Mouse (Mus musculus) embryonic facial prominence, embryonic 15.5 days (tissue): ENCODE data around the gene Tnfaip2. TPM values are rescaled to one million over a fixed set of nuclear protein-coding genes. Genes with fewer than 3 reads are reported as not detected.

Source experiments
- ATAC-seq: fragments of 200-750 bp; cut with Nextera tagmentation; 2 replicates; pipeline ENCODE4 v1.8.0; 2017; ENCODE audit warnings: low read depth, moderate TSS enrichment; ENCODE audit not compliant: insufficient number of reproducible peaks, low FRiP score, low TSS enrichment
- H3K27ac ChIP-seq: fragments of 300-500 bp; sonication (generic); replicated peaks from 2 replicates; pipeline ENCODE4 v1.5.1; 2015; ENCODE audit warnings: mild to moderate bottlenecking, inconsistent platforms
- H3K27me3 ChIP-seq: fragments of 300-500 bp; sonication (generic); 2 replicates; pipeline ENCODE4 v1.6.1; 2015; ENCODE audit warnings: inconsistent platforms
- H3K36me3 ChIP-seq: fragments of 300-500 bp; sonication (generic); 2 replicates; pipeline ENCODE4 v1.6.1; 2015; ENCODE audit warnings: mild to moderate bottlenecking, inconsistent platforms
- H3K4me1 ChIP-seq: fragments of 300-500 bp; sonication (generic); 2 replicates; pipeline ENCODE4 v1.6.1; 2015; ENCODE audit warnings: inconsistent platforms
- H3K4me2 ChIP-seq: fragments of 300-500 bp; sonication (generic); replicated peaks from 2 replicates; pipeline ENCODE4 v1.6.1; 2015; ENCODE audit warnings: mild to moderate bottlenecking, inconsistent platforms
- H3K4me3 ChIP-seq: fragments of 300-500 bp; sonication (generic); replicated peaks from 2 replicates; pipeline ENCODE4 v1.5.1; 2015; ENCODE audit warnings: mild to moderate bottlenecking, inconsistent platforms
- H3K9ac ChIP-seq: fragments of 300-500 bp; sonication (generic); 2 replicates; pipeline ENCODE4 v1.6.1; 2015; ENCODE audit warnings: inconsistent platforms
- H3K9me3 ChIP-seq: fragments of 300-500 bp; sonication (generic); replicated peaks from 2 replicates; pipeline ENCODE4 v1.6.1; 2016; ENCODE audit warnings: inconsistent platforms
- WGBS: fragments of 180-500 bp; shearing (Covaris S2); methylation state at CpG from one replicate; pipeline ENCODE4 v1.1.7; 2015; 5-methylcytosine and 5-hydroxymethylcytosine counted together
- polyA plus RNA-seq: library from polyadenylated mRNA; unstranded; fragments of >200 nt; fragmentation: Nextera tagmentation; extraction: Ambion mirVana; gene quantifications from 2 replicates; pipeline ENCODE4 v1.2.1, GENCODE M21; 2015

Tnfaip2 gene
- polyA plus RNA-seq, 1 experiment from 2014 or later = 17.6 TPM

DNA sequence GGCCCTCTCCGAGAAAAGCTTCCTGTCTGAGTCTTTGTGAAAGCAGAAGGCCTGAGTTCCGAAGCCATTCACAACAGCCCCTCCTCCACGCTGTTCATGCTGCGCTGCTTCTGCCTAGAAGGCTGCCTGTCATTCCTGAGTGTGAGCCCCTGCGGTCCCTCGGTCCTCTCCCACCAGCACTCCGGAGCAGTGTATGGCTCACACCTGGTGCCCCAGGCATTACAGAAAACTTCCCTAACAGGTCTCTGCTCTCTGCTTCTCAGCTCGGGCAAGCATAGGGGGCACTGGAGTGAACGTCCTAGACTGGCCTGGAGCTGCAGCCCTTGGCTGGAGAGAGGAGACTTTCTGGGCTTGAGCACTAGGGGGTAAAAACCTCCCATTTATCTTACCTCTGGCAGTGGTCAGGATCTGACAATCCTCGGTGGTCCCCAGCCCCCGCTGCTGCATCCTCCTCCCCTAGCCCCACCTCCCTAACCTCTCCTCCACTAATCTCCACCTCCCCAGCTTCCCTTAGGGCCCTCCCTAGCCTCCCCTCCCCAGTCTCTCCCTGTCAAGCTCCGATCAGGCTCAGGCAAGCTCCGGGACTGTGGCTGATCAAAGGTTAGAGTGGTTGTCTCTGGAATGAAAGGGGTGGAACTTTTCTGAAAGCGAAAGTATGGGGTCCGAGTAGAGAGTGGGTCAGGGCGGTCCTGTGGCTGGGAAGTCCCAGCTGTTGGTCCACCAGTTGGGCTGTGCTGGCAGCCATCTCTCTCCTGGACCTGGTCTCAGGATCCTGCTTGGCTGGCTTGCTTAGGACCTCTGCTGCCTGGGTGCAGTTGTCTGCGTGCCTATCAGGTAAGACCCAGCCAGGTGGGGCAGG lies 25.1 kb upstream of the Tnfaip2 start, which contains the start of gene Exoc3l4:
Gene Exoc3l4, plus strand, starts transcription at position 97 of the 859 bp plus-strand sequence.
- H3K36me3 ChIP-seq = no peaks in the 10 kb centered on the region
- no peaks in the 10 kb centered on the region for H3K9me3 ChIP-seq
- ATAC-seq = 0 out of 2 replicates have a peak, but pooled peaks have one; percentile 34
- peaks cover 60% of the 10 kb centered on the region for H3K4me1 ChIP-seq
- 4% methylated on average over 17 of the region's 17 CpGs for WGBS
- H3K27me3 ChIP-seq = peaks cover 11% of the 10 kb centered on the region
- peak within 1 kb of the TSS; percentile 36 for H3K4me3 ChIP-seq
- peak within 1 kb of the TSS; percentile 71 for H3K27ac ChIP-seq
- peak within 1 kb of the TSS; percentile 62 for H3K4me2 ChIP-seq
- H3K9ac ChIP-seq = no peak within 1 kb of the TSS; the same call in 1 of the 2 replicates

GRCm38 (mm10) chr12:111419918-111420317 lies 22.4 kb upstream of the Tnfaip2 start:
- no peak for ATAC-seq
- peaks cover 55% of the 10 kb centered on the region for H3K4me1 ChIP-seq
- H3K4me2 ChIP-seq = no peak overlapping the region
- WGBS = 72% methylated on average over 5 of the region's 5 CpGs
- H3K27ac ChIP-seq = no peak overlapping the region
- H3K9me3 ChIP-seq = no peaks in the 10 kb centered on the region
- no peaks in the 10 kb centered on the region for H3K36me3 ChIP-seq
- H3K9ac ChIP-seq = no peak overlapping the region
- H3K4me3 ChIP-seq = no peak overlapping the region
- peaks cover 39% of the 10 kb centered on the region for H3K27me3 ChIP-seq

GRCm38 (mm10) chr12:111420946-111421709 lies 21.1 kb upstream of the Tnfaip2 start:
- 31% methylated on average over 7 of the region's 7 CpGs for WGBS
- Histone ChIP-seq H3K4me1 (peaks cover 63% of the 10 kb centered on the region), H3K4me3 (no peak overlapping the region), H3K36me3 (no peaks in the 10 kb centered on the region), H3K9me3 (no peaks in the 10 kb centered on the region), H3K4me2 (no peak overlapping the region), H3K27ac (peak overlapping the region; percentile 51; the same call in 1 of the 2 replicates), H3K27me3 (peaks cover 51% of the 10 kb centered on the region), H3K9ac (no peak overlapping the region)
- peak; percentile 52 for ATAC-seq

DNA sequence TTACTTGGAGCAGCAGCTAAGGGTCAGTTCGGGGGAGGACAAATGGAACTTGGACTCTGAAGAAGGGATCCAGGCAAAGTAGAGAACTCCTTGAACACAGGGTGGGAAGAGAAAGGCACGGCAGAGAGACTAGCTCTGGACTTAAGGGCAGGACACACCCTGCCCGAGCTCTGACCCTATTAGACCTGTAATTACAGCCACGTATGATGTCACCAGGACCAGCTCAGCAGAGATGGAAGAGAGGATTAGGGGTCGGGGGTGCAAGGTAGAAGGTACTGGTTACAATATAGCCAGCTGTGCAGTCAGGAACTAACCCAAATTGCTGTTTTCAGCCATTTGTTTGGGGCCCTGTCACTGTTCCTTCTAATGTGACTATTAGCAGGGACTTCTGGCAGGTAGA lies 19.4 kb upstream of the Tnfaip2 start:
- no peak overlapping the region for H3K27ac ChIP-seq
- no peaks in the 10 kb centered on the region for H3K36me3 ChIP-seq
- no peak for ATAC-seq
- no peaks in the 10 kb centered on the region for H3K9me3 ChIP-seq
- H3K4me2 ChIP-seq = no peak overlapping the region
- H3K4me3 ChIP-seq = no peak overlapping the region
- 54% methylated on average over 5 of the region's 5 CpGs for WGBS
- peaks cover 61% of the 10 kb centered on the region for H3K27me3 ChIP-seq
- no peak overlapping the region for H3K9ac ChIP-seq
- peaks cover 60% of the 10 kb centered on the region for H3K4me1 ChIP-seq

DNA sequence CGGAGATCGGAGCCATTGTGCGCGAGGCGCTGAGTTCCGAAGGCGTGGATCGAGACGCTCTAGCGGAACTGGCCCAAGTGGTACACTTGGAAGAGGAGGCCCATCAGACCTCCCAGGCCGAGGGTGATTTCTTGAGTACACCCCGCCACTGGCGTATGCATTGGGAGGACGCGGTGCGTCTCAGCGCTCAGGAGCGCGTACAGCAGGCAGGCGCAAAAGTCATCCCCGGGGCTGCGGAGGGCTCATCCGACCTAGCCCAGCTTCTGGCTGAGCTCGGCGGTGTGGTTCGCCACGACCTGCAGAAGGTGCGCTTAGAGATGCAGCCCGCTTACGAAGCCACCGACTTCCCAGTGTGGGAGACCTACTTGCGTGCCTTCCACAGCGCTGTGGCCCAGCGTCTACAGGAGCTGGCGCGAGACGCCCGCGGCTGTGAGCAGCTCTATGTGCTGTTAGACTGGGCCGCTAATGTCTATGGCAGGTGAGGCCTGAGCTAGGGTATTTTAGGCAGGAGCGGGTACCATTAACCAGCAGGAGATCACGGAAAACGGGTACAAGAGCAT lies 18.6 kb upstream of the Tnfaip2 start:
- Histone ChIP-seq H3K9me3 (no peaks in the 10 kb centered on the region), H3K4me2 (peak overlapping the region; percentile 41), H3K27ac (no peak overlapping the region), H3K36me3 (no peaks in the 10 kb centered on the region), H3K4me3 (peak overlapping the region; percentile 21), H3K9ac (no peak overlapping the region), H3K4me1 (peaks cover 60% of the 10 kb centered on the region), H3K27me3 (peaks cover 69% of the 10 kb centered on the region)
- ATAC-seq = no peak
- WGBS = 15% methylated on average over 43 of the region's 43 CpGs

DNA sequence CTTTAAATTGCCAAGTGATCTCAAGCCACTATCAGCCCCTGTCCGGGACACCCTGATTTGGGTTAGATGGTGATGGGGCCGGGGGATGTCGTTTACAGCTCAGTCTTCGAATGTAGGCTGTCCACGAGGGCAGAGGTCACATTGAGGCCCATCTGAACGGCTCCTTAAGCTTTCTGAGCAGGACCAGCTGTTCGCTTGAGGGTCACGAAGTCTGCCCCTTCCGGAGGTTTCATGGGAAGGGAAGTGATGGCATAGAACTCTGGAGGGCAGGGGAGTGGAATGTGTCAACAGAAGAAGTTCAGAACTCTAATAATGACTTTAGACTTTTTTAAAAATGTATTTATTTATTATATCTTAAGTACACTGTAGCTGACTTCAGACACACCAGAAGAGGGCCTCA lies 17.7 kb upstream of the Tnfaip2 start:
- H3K4me1 ChIP-seq = peaks cover 64% of the 10 kb centered on the region
- H3K4me3 ChIP-seq = no peak overlapping the region
- peaks cover 72% of the 10 kb centered on the region for H3K27me3 ChIP-seq
- no peak for ATAC-seq
- H3K9me3 ChIP-seq = no peaks in the 10 kb centered on the region
- no peaks in the 10 kb centered on the region for H3K36me3 ChIP-seq
- H3K9ac ChIP-seq = no peak overlapping the region
- no peak overlapping the region for H3K4me2 ChIP-seq
- H3K27ac ChIP-seq = no peak overlapping the region
- WGBS = 36% methylated on average over 9 of the region's 9 CpGs

DNA sequence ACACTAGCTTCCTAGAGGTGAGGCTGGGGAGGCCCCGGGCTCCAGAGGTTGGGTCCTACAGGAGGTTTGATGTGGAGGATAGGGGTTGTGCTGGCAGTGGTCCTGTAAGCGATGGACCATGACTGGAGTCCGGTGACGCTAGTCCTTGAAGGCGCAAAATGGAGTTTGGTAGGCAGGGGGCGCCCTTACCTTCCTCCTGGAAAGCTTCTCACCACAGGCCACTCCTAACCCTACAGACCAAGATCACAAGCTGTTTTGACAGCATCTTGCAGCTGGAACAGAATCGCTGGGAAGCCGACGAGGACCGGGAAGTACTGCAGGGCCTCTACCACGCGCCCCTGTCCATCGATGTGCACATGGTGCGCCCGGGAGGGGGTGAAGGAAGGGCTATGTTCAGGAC lies 17.0 kb upstream of the Tnfaip2 start:
- Histone ChIP-seq H3K9me3 (no peaks in the 10 kb centered on the region), H3K4me2 (0 out of 2 replicates have a peak overlapping the region, but pooled peaks have one; percentile 9), H3K36me3 (no peaks in the 10 kb centered on the region), H3K27me3 (peaks cover 75% of the 10 kb centered on the region), H3K27ac (no peak overlapping the region), H3K4me1 (peaks cover 71% of the 10 kb centered on the region), H3K4me3 (no peak overlapping the region), H3K9ac (no peak overlapping the region)
- WGBS = 5% methylated on average over 15 of the region's 15 CpGs
- no peak for ATAC-seq

DNA sequence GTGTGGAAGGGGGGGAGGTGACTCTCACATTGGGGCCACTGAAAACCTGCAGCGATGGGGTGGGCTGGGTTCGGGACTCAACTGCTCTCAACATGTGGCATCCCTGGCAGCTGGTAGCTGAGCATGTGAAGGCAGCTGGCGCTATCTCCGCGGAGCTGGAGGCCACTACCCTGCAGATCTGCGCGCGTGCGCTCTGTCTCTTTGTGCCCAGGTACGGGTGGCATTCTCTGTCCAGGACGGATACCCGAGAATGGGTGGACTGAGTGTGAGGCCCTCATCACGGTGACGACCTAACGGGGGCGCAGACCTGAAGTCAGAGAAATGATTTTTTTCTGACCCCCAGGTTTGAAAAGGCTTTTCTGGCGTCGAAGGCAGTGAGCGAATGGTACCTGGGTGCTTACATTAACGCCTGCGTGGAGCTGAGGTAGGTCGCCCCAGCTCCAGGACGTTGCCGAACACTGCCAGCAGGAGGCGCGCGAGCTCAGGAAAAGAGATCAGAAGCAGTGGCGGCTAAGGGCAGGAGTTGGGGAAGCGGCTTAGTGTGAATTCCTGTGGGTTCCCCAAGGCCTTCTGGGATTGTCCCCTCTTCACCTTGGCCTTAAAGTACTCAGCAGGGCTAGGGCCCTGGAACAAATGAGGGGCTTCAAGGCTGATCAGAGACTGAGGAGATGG lies 16.3 kb upstream of the Tnfaip2 start:
- H3K4me2 ChIP-seq = no peak overlapping the region
- no peak overlapping the region for H3K9ac ChIP-seq
- H3K27ac ChIP-seq = no peak overlapping the region
- H3K36me3 ChIP-seq = no peaks in the 10 kb centered on the region
- ATAC-seq = no peak
- H3K4me3 ChIP-seq = no peak overlapping the region
- 17% methylated on average over 29 of the region's 29 CpGs for WGBS
- H3K4me1 ChIP-seq = peaks cover 75% of the 10 kb centered on the region
- H3K9me3 ChIP-seq = no peaks in the 10 kb centered on the region
- peaks cover 81% of the 10 kb centered on the region for H3K27me3 ChIP-seq

DNA sequence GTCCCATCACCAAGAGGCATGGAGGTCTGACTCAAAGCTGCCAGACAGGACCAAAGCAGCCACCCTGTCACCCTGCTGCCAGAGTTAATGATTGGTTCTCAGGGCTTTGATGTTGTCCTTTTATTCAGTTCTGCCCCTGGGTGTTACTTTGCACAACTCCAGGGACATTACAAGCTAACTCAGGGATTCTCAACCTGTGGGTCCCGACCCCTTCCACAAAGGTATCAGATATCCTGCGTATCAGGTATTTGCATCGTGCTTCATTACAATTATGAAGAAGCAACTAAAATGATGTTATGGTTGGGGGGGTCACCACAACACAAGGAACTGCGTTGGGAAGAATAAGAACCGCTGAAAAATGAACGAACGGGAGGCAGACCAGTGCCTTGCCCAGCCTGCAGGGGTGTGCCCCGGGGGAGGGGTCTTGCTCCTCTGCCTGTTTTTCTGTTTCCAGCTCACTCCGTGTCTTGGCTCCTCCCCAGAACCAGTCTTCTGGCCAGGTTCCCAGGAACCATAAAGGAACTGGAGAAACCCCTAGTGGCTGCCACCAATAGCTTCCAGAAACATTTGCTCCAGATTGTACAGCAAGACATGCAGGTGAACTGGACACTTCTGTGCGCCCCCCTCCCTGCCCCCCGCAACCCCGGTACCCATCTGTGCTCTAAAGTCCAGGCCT lies 14.7 kb upstream of the Tnfaip2 start:
- H3K27ac ChIP-seq = no peak overlapping the region
- H3K4me1 ChIP-seq = peaks cover 72% of the 10 kb centered on the region
- H3K4me3 ChIP-seq = no peak overlapping the region
- peaks cover 77% of the 10 kb centered on the region for H3K27me3 ChIP-seq
- no peaks in the 10 kb centered on the region for H3K9me3 ChIP-seq
- H3K4me2 ChIP-seq = no peak overlapping the region
- H3K36me3 ChIP-seq = no peaks in the 10 kb centered on the region
- ATAC-seq = no peak
- WGBS = 36% methylated on average over 12 of the region's 12 CpGs
- no peak overlapping the region for H3K9ac ChIP-seq

DNA sequence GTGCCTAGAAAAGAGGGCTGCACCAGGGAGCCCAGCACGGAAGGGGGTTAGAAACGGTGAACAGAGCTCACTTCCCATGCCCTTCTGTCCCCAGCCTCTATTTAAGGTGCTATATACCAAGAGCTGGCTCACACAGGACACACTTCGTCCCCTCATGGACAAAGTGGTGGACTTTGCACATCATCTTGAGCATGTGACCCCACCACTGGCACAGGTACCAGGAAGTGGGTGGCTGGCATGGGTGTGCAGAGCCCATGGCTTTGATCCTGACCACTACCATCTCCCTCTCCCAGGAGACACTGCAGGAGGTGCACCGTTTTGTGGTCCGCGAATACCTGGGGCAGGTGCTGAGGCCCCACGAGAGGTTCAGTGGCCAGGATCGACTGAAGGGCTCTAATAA lies 13.9 kb upstream of the Tnfaip2 start:
- Histone ChIP-seq H3K9ac (no peak overlapping the region), H3K9me3 (no peaks in the 10 kb centered on the region), H3K4me2 (peak overlapping the region; percentile 67; the same call in 1 of the 2 replicates), H3K36me3 (no peaks in the 10 kb centered on the region), H3K27me3 (peaks cover 69% of the 10 kb centered on the region), H3K27ac (no peak overlapping the region), H3K4me1 (peaks cover 68% of the 10 kb centered on the region), H3K4me3 (peak overlapping the region; percentile 3; the same call in 1 of the 2 replicates)
- ATAC-seq = no peak
- 18% methylated on average over 8 of the region's 8 CpGs for WGBS
